Mouse (Mus musculus) CH12.LX (cell line): ENCODE results near the gene Cmklr1. TPM values are rescaled to one million over a fixed set of nuclear protein-coding genes. Genes with fewer than 3 reads are reported as not detected.

Experiments
- DNase-seq: peaks from one replicate; pipeline ENCODE4 v3.0.0-alpha.2; 2013; ENCODE audit errors: extremely low read depth
- H3K27ac ChIP-seq: 2 replicates; pipeline ENCODE4 v1.5.1; 2012; ENCODE audit warnings: low read depth, mild to moderate bottlenecking, control low read depth, moderate library complexity; ENCODE audit not compliant: insufficient read depth
- H3K27me3 ChIP-seq: replicated peaks from 2 replicates; pipeline ENCODE3; 2012; ENCODE audit warnings: inconsistent platforms
- H3K36me3 ChIP-seq, 2 experiments: replicated peaks in 1 of 2; 2 replicates each; pipeline versions ENCODE3 to v1.6.1; 2012; ENCODE audit warnings: inconsistent platforms in 1 of 2, low read length in 1 of 2, mild to moderate bottlenecking in 1 of 2, mixed read lengths in 1 of 2, moderate library complexity in 1 of 2; ENCODE audit not compliant: control insufficient read depth in 1 of 2, insufficient read depth in 1 of 2
- H3K4me1 ChIP-seq, 2 experiments: 2 replicates each; pipeline ENCODE4 v1.6.1; 2012; ENCODE audit warnings: inconsistent platforms in 1 of 2, moderate library complexity in 1 of 2; ENCODE audit not compliant: insufficient read depth in 2 of 2, control insufficient read depth in 1 of 2
- H3K4me2 ChIP-seq: 2 replicates; pipeline ENCODE4 v1.6.1; 2012; ENCODE audit warnings: low read depth, mild to moderate bottlenecking, control low read depth; ENCODE audit not compliant: poor library complexity, insufficient read depth, severe bottlenecking
- H3K4me3 ChIP-seq, 3 experiments: fragments of 150-350 bp in 1 of 3; sonication (generic) in 1 of 3; replicated peaks in 1 of 3; 2 replicates each; pipeline versions ENCODE3 to v1.5.1; 2011 to 2012; ENCODE audit warnings: low read depth in 2 of 3, low read length in 2 of 3, mild to moderate bottlenecking in 2 of 3, moderate library complexity in 2 of 3, control low read depth in 1 of 3, improper control_type of control experiment in 1 of 3, inconsistent platforms in 1 of 3, mixed read lengths in 1 of 3; ENCODE audit not compliant: poor library complexity in 1 of 3
- H3K79me2 ChIP-seq: replicated peaks from 2 replicates; pipeline ENCODE4 v1.6.1; 2012; ENCODE audit warnings: mild to moderate bottlenecking, moderate library complexity; ENCODE audit not compliant: control insufficient read depth, poor library complexity, insufficient read depth, severe bottlenecking; ENCODE audit errors: extremely low read depth
- H3K9ac ChIP-seq: 2 replicates; pipeline ENCODE4 v1.6.1; 2012; ENCODE audit warnings: low read depth, mild to moderate bottlenecking, control low read depth, moderate library complexity; ENCODE audit not compliant: insufficient read depth
- H3K9me3 ChIP-seq: replicated peaks from 2 replicates; pipeline ENCODE3; 2012; ENCODE audit warnings: low read length, inconsistent platforms, mixed read lengths
- BHLHE40 ChIP-seq: IDR thresholded peaks from 2 replicates; pipeline ENCODE4 v1.6.1; 2011; ENCODE audit warnings: mild to moderate bottlenecking, low read depth, low read length, improper control_type of control experiment
- E2F4 ChIP-seq: IDR thresholded peaks from 2 replicates; pipeline ENCODE4 v1.6.1; 2011; ENCODE audit warnings: low read depth, low read length, improper control_type of control experiment; ENCODE audit not compliant: insufficient replicate concordance
- EP300 ChIP-seq: IDR thresholded peaks from 2 replicates; pipeline ENCODE4 v1.6.1; 2011; ENCODE audit warnings: low read length, improper control_type of control experiment
- GABPA ChIP-seq: IDR thresholded peaks from 2 replicates; pipeline ENCODE4 v1.6.1; 2012; ENCODE audit warnings: low read depth, low read length, improper control_type of control experiment, inconsistent platforms; ENCODE audit not compliant: insufficient replicate concordance
- HCFC1 ChIP-seq: IDR thresholded peaks from 2 replicates; pipeline ENCODE4 v1.6.1; 2012; ENCODE audit warnings: low read depth, mild to moderate bottlenecking, inconsistent platforms, low read length, improper control_type of control experiment
- IRF4 ChIP-seq: IDR thresholded peaks from 2 replicates; pipeline ENCODE4 v1.6.1; 2014; ENCODE audit warnings: low read depth, mild to moderate bottlenecking, inconsistent platforms, low read length, improper control_type of control experiment
- JUND ChIP-seq: conservative IDR thresholded peaks from 2 replicates; pipeline ENCODE4 v1.6.1; 2011; ENCODE audit warnings: low read depth, low read length, improper control_type of control experiment
- KAT2A ChIP-seq: IDR thresholded peaks from 2 replicates; pipeline ENCODE4 v1.6.1; 2012; ENCODE audit warnings: low read length, improper control_type of control experiment, inconsistent platforms; ENCODE audit not compliant: insufficient replicate concordance
- MAZ ChIP-seq: IDR thresholded peaks from 2 replicates; pipeline ENCODE4 v1.6.1; 2012; ENCODE audit warnings: low read depth, mild to moderate bottlenecking, inconsistent platforms, low read length, improper control_type of control experiment, moderate library complexity
- MYC ChIP-seq: IDR thresholded peaks from 2 replicates; pipeline ENCODE4 v1.6.1; 2011; ENCODE audit warnings: low read depth, mild to moderate bottlenecking, improper control_type of control experiment, low read length
- NRF1 ChIP-seq: IDR thresholded peaks from 2 replicates; pipeline ENCODE4 v1.6.1; 2014; ENCODE audit warnings: low read depth, mild to moderate bottlenecking, inconsistent platforms, low read length, improper control_type of control experiment, moderate library complexity
- PAX5 ChIP-seq: IDR thresholded peaks from 2 replicates; pipeline ENCODE4 v1.6.1; 2012; ENCODE audit warnings: low read length, inconsistent platforms, mixed read lengths
- POLR2A ChIP-seq: IDR thresholded peaks from 2 replicates; pipeline ENCODE4 v1.6.1; 2011; ENCODE audit warnings: low read depth, mild to moderate bottlenecking, improper control_type of control experiment, low read length
- RCOR1 ChIP-seq: conservative IDR thresholded peaks from 2 replicates; pipeline ENCODE4 v1.6.1; 2012; ENCODE audit warnings: low read depth, mild to moderate bottlenecking, inconsistent platforms, low read length, improper control_type of control experiment
- SIN3A ChIP-seq: IDR thresholded peaks from 2 replicates; pipeline ENCODE4 v1.6.1; 2012; ENCODE audit warnings: low read length, improper control_type of control experiment, inconsistent platforms
- SMC3 ChIP-seq: IDR thresholded peaks from 2 replicates; pipeline ENCODE4 v1.6.1; 2011; ENCODE audit warnings: low read depth, low read length, improper control_type of control experiment
- TBP ChIP-seq: conservative IDR thresholded peaks from 2 replicates; pipeline ENCODE4 v1.6.1; 2011; ENCODE audit warnings: low read depth, low read length, improper control_type of control experiment
- UBTF ChIP-seq: IDR thresholded peaks from 2 replicates; pipeline ENCODE4 v1.6.1; 2012; ENCODE audit warnings: low read depth, mild to moderate bottlenecking, inconsistent platforms, low read length, improper control_type of control experiment, moderate library complexity
- USF1 ChIP-seq: IDR thresholded peaks from 2 replicates; pipeline ENCODE4 v1.6.1; 2014; ENCODE audit warnings: low read depth, mild to moderate bottlenecking, inconsistent platforms, low read length, improper control_type of control experiment
- USF2 ChIP-seq: conservative IDR thresholded peaks from 2 replicates; pipeline ENCODE4 v1.6.1; 2011; ENCODE audit warnings: low read depth, low read length, improper control_type of control experiment
- ZC3H11A ChIP-seq: IDR thresholded peaks from 2 replicates; pipeline ENCODE4 v1.6.1; 2012; ENCODE audit warnings: low read depth, mild to moderate bottlenecking, inconsistent platforms, low read length, improper control_type of control experiment
- ZKSCAN1 ChIP-seq: IDR thresholded peaks from 2 replicates; pipeline ENCODE4 v1.6.1; 2012; ENCODE audit warnings: low read depth, inconsistent platforms, low read length, improper control_type of control experiment, borderline replicate concordance
- ZNF384 ChIP-seq: IDR thresholded peaks from 2 replicates; pipeline ENCODE4 v1.6.1; 2012; ENCODE audit warnings: low read depth, low read length, improper control_type of control experiment, inconsistent platforms
- dilution Hi-C: fragments of 300-500 bp; cut with MboI; formaldehyde crosslinking; loops from 2 replicates; pipeline ENCODE4 v1.14.3; 2020; ENCODE audit warnings: low sequenced_read_pairs; ENCODE audit not compliant: extremely low pct_unique_long_range_greater_than_20kb, extremely low pct_ligation_motif_present
- in situ Hi-C: fragments of 300-500 bp; cut with MboI; formaldehyde crosslinking; loops from 3 replicates; pipeline ENCODE4 v1.14.3; 2019; ENCODE audit warnings: low sequenced_read_pairs, low pct_ligation_motif_present, low pct_unique_long_range_greater_than_20kb, mixed read lengths
- polyA plus RNA-seq: library from polyadenylated mRNA; unstranded; fragments of >175 nt; gene quantifications from 2 replicates; pipeline ENCODE4 v1.2.1, GENCODE M21; 2012; ENCODE audit warnings: low read depth; ENCODE audit not compliant: insufficient read length
- total RNA-seq, 2 experiments: library from RNA; depleted of rRNA; stranded (reverse); fragments of 300-350 nt in 1 of 2; fragments of >200 nt in 1 of 2; gene quantifications; 2 replicates each; pipeline ENCODE4 v1.2.3; 2012 to 2014

The Cmklr1 gene
- total and polyA plus RNA-seq, 3 experiments = not detected

GRCm38 (mm10) chr5:113634024-113634651 is 16.1 kb downstream of the Cmklr1 start:
- Histone ChIP-seq H3K36me3 (no peaks in the 10 kb centered on the region), H3K27me3 (peaks cover 93% of the 10 kb centered on the region), H3K9ac (no peak overlapping the region), H3K27ac (no peak overlapping the region), H3K4me1 (0 out of 4 replicates have a peak, but pooled peaks cover 0 to 3% of the 10 kb centered on the region in 2 experiments), H3K4me2 (no peak overlapping the region), H3K79me2 (no peaks in the 10 kb centered on the region), H3K4me3 (no peak overlapping the region), H3K9me3 (no peaks in the 10 kb centered on the region)
- in situ Hi-C loops (no loop called here), dilution Hi-C loops (no loop called here)
- DNase-seq = no peak
- TF ChIP-seq ZKSCAN1 (no peak), SMC3 (no peak), E2F4 (no peak), USF1 (no peak), ZNF384 (no peak), USF2 (no peak), UBTF (no peak), MYC (no peak), GABPA (no peak), BHLHE40 (no peak)

GRCm38 (mm10) chr5:113633037-113633714 is 17.1 kb downstream of the Cmklr1 start:
- no peak for DNase-seq
- dilution Hi-C loops (no loop called here), in situ Hi-C loops (no loop called here)
- Histone ChIP-seq H3K27ac (no peak overlapping the region), H3K4me1 (peaks cover 0 to 6% of the 10 kb centered on the region in 2 experiments; a peak in 1 of 4 replicates), H3K9me3 (no peaks in the 10 kb centered on the region), H3K4me2 (no peak overlapping the region), H3K4me3 (no peak overlapping the region), H3K79me2 (no peaks in the 10 kb centered on the region), H3K36me3 (no peaks in the 10 kb centered on the region), H3K9ac (no peak overlapping the region), H3K27me3 (peaks cover 93% of the 10 kb centered on the region)
- TF ChIP-seq HCFC1 (no peak), ZKSCAN1 (no peak), GABPA (no peak), EP300 (no peak), RCOR1 (no peak), E2F4 (no peak), BHLHE40 (no peak), JUND (no peak), TBP (no peak), KAT2A (no peak), POLR2A (no peak), ZC3H11A (no peak), IRF4 (no peak), PAX5 (no peak), SIN3A (no peak), NRF1 (no peak), MYC (no peak), SMC3 (no peak), MAZ (no peak)
